Mouse (Mus musculus) testis, postnatal 14 days (tissue): ENCODE measurements around the gene Gm49387.
A peak's percentile ranks its signal among the peaks of the same experiment; 100 is the strongest.

ENCODE experiments used
- DNase-seq: peaks from one replicate; pipeline ENCODE4 v3.0.0; 2021; ENCODE audit warnings: low spot score

Gene Gm49387

DNA sequence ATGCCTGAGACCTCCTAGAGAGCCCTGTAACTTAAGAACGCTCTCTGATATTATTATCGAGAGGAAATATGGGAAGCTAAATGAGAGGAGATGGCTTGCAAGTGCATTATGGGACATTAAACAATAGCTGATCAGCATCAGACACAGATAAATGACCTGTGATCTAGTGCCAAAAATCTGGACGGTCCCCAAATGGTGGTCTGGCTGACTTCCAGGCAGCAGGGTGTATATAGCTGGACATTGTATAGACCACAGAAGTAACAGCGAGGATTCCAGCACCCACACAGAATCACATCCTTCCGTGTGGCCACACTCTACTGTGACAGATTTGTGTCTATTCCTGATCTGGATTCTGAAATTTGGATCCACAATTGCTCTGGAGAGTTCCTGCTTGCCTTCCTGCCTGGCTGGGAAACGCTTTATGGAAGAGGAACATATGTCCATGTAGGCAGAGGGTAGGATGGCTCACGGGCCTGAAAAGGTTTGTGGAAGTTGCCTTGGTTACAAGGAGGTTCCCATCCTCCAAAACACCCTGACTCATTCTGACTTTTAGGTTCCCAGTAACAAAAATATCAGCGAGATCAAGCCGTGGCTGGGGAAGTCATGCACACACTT, 68.0 kb downstream of the Gm49387 start:
- no peak for DNase-seq

GRCm38 (mm10) chr14:31571419-31571818, 69.3 kb downstream of the Gm49387 start:
- DNase-seq = no peak

GRCm38 (mm10) chr14:31570131-31570951, 70.3 kb downstream of the Gm49387 start:
- no peak for DNase-seq

DNA sequence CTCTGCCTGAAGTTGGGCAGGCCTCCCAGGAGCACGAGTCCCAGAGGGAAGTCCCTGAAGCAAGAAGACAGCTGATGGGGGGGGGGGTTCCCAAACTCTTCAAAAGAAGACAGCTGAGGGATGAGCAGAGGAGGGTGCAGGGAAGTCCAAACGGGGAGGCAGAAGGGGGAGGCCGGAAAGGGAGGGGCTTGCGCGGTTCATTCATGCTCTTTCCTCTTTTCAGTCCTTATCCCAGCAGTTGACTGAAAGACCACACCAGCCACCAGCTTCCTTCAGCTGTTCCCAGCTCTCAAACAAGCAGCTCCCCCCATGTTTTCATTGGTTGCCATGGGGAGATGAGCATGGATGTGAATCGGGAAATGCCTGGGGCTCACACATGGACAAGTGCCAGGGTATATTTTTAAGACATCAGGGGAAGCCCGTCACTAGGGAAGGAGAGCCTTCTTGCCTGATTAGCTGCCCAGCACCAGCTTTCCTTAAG, 71.5 kb downstream of the Gm49387 start:
- no peak for DNase-seq

DNA sequence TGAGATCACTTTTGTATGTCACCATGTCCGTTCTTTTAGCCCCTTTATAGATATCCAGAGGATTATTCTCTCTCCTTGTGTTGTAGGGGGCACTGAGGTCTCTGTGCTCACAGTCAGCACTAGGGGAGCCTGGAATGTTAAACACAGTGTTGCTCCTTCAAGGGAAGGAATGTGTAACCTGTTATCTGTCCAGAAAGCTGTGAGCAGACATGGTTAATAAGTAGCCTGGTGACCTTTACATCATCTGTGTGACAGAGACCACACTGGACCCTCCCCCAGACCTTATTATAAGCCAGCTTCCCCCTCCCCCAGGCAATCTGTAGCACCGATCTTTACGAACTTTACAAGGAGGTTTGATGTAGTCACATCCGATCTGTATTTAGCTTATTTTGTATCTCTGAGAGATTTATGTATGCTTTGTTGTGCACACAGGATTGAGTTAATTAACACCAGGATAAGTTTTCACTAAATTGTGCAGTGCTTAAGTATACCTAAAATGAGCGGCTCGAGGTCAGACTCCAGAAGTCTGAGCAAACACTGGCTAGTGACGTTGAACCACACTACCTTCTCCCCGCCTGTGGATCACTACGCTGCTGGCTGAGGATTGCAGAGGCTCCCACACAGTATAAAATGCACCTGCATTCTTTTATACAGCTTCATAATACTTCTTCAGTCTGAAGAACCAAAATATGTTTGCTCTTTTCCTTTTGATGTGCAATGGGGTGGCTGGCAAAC, 75.0 kb downstream of the Gm49387 start:
- no peak for DNase-seq

DNA sequence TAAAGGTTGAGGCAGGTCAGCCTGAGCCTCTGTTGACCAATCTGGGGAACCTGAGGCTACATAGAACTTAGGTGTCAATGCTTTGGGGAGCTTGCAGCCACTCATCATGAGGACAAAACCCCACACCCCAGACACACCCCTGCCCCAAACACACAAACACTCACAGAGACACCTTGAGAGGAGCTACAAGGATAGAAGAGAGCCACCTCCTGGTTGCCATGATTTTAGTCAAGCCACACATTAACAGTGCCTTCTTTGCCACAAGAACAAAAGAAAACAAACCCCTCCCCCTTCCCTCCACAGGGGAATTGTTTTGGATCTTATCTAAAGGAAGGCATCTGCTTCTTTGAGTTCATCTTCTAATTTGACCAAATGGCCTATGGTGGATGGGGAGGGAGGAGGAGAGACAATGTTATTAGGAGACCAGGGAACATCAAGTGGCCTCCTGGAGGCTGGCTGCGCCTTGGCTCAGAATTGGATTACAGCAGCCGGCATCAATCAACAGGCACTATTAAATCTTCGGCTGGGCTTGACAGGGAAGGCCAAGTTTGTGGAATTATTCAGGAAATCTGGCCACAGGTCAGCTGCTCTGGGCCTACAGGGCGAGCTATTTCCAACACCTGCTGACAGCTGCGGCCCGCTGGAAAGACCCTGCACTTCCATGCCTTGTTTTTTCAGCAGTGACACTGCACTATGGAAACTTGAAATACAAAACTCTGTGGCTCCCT, 76.1 kb downstream of the Gm49387 start:
- DNase-seq = peak; percentile 21

- DNase-seq = no peak
Observed at GRCm38 (mm10) chr14:31560886-31561285, 79.8 kb downstream of the Gm49387 start.

- DNase-seq = no peak
Observed at GRCm38 (mm10) chr14:31559216-31559615, 81.5 kb downstream of the Gm49387 start.

DNA sequence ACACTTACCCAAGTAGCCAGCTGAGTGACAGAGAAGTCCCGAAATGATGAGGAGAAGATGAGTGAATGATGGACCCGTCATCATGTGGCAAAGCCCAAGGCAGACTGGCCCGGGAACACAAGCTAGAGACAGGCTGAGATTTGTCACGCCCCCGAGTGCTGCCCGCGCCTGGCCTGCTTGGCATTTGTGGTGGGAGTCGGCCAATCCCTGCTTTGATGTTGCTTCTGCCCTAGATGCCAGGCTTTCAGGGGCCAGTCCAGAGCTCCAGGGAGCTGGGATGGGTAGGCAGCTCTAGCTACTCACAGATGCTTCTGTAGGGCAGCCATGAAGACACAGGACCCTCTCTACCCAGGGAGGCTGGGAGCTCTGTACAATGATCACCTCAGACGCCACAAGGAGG, 82.9 kb downstream of the Gm49387 start:
- DNase-seq = no peak

DNA sequence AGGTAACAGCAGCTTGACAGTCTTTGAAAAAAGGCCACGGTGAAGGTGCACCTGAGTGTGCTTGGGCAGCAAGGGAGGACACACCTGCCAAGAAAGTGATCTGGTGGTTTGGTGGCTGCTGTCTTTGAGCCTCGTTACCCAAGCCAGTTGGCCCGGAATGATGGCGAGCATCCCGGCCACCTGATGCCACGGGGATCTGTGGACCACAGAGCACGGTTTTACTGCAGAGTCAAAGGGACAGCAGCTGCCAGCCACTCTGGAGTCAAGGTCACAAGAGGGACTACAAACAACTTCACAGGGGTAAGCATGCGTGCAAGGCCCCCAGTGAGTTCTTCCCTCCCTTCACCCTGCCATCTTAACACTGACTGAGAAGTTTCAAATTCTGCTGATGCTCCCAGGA, 83.4 kb downstream of the Gm49387 start:
- DNase-seq = no peak

DNA sequence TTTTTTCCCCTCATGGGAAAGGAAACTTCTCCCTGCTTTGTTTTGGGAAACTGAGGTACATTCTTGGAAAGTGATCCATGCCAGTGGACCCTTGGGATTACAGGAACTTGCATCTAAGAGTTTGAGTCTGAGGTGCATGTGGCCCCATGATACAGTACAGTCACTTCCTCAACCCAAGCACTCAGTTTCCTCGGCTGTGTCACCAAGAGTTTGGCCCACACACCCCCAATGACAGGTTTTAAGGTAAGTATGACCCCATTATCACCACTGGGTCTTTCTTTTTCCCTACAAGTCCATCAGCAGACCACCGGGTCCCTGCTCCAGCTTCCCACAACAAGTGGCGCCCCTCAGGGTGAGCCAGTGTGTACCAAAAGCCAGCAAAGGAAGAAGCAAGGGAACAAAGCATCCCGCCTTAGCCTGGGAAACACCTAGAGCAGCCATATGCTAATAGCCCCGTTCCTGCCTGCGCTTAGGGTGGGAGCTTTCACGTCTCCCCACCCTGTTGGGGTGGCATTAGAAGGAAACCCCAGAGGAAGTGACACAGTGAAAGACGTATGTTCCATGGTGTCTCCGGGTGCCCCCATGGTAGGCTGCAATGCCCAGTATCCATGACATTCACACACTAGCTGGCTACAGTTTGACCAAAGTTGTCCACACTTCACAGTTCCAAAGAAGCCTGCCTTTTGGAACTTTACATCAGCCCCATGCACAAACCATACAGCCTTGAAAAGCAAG, 84.0 kb downstream of the Gm49387 start:
- no peak for DNase-seq

DNA sequence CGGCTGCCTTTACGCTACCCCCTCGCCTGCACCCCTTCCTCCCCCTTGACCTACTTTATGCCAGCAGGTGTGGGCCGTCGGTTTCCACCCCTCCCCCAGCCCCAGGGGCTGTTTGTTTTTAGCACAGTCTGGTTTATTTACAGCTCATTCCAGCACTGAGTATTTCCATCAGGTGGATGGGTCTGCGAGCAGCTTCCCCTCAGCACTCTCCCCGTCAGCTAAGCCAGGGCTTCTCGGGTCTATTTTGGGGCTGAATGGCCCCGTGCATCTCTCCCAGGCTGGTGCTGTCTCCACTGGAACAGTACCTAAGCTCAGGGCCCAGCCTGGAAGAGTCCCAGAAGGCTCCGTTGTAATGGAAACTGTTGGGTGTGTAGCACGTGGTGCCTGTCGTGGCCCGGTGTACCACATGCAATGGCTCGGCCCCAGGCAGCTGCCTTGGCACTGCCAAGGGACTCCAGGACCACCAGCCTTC, 84.7 kb downstream of the Gm49387 start:
- DNase-seq = no peak

DNA sequence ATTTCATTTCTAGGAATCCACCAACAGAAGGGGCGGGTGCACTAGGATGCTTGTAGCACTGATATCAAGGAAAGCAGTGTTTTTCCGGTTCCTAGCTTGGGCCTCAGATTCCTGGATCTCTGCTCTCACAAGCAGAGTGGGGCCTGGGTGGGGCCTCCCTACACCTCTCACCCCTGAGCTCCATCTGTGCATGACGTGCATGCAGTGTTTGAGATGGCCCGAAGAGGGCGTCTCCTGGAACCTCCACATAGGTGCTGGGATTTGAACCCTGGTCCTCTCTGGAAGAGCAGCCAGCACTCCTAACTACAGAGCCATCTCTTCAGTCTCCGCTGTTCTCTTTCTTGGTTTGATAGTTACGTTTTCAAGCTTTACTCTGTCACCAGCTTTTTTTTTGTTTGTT, 85.7 kb downstream of the Gm49387 start:
- DNase-seq = no peak

DNA sequence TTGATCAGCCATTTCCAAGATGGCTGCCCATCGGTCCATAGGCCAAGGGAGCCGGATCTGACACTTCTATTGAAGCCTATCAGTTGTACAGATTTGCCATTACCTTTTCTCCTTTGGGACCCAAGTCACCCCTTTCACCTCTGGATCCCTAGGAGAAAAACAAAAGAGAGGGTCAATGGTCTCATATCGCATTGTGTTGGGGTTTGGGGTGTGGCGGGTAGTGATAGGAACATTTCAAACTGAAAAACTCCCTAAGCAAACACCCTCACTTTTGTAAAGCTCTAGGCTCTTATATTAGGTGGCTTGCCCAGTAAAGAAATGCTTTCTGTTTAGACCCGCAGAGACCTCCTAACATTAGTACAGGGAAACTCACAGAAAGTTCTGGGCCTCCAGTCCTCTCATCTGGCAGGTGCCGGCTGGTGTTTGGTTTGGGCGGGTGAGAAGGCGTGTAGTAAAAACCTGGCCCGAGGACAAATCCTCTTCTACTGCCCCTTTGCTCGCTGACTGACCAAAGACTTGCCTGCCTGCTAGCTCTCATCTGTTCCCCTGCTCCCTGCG, 96.7 kb downstream of the Gm49387 start:
- DNase-seq = no peak

- DNase-seq = no peak
Observed at GRCm38 (mm10) chr14:31537298-31537697, 103.4 kb downstream of the Gm49387 start.

DNA sequence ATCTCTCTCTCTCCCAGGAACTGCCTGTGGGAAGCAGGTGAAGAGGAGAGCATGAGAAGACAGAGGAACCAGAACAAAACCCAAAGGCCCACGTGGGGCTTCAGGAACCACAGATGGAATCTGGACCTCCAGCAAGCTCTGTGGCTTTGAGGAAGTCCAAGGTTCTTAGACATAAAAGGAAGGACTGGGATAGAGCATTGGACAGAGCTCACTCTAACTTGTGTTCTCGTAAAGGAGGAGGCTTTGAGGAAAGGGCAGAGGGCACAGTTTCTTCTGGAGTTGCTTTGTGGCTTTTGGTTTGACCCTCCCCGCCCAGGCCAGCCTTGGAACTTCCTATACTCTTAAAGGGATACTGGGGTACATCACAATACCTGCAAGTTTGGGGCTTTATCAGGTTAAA, 108.0 kb downstream of the Gm49387 start:
- DNase-seq = no peak

GRCm38 (mm10) chr14:31531506-31532148, 109.1 kb downstream of the Gm49387 start:
- no peak for DNase-seq

GRCm38 (mm10) chr14:31530847-31531246, 109.8 kb downstream of the Gm49387 start:
- no peak for DNase-seq

DNA sequence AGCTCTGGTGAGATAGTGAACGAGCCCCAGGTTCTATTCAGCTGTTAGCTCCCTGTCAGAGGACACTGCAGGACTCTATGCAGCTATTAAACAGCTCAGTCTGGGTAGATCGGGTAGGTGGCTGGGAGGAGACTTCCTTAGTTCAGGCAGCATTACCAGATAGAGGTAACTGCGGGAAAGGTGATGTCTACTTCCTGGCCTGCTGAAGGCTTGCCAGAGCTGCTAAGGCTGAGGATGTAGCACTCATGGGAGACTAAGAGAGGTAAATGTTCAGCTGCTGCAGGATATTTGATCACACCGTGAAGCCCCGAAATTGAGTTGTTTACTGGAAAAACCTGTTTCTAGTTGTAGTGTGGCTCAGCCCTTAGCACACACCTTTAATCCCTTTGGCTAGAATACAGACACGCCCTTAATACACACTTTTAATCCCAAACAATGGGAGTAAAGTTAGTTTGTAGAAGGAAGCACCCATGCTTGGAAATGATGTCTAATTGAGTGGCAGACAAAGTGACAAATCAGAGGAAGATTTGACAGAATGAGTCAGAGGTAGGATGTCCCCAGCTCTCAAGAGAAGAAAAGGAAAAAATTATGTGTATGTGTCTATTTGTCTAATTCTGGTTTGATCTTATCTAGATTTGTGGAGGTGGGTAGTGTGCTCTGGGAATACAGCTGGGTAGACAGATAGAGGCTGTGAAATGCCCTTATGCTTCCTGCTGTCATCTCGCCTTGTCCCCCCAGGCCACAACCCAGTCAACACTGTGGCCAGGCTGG, 115.5 kb downstream of the Gm49387 start:
- no peak for DNase-seq

DNA sequence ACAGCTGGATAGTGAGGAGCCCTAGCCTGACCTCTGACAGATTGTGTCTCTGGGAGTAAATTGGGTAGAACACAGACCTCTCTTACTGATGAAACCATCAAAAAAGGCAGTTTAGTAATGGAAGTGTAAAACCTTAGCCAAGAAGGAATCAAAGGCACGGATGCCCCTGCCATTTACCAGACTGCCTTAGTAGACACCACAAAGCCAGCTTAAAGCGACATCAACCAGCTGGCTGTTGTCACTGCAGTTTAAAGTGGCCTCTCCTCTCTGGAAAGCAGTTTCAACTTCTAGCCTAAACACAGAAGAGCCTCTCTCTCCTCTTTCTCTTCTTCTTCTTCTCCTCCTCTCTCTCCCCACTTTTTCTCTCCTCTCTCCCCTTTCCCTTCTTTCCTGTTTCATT, 119.4 kb downstream of the Gm49387 start:
- DNase-seq = no peak
